Mouse (Mus musculus): ENCODE results near the gene Cep95. TPM values are rescaled to one million over a fixed set of nuclear protein-coding genes. Genes with fewer than 3 reads are reported as not detected.
A peak's percentile ranks its signal among the peaks of the same experiment; 100 is the strongest.
"Not testable (repeated sequence)": the region's sequence is repeated elsewhere in the genome, so short reads cannot be mapped to it uniquely, and the experiment has no call there.

The Cep95 gene
- 10 to 100 TPM in 3 of 4 experiments, 1 to 10 TPM in 1; 9.1 to 15.6 (median 13.8) TPM for total RNA-seq (2022)

DNA sequence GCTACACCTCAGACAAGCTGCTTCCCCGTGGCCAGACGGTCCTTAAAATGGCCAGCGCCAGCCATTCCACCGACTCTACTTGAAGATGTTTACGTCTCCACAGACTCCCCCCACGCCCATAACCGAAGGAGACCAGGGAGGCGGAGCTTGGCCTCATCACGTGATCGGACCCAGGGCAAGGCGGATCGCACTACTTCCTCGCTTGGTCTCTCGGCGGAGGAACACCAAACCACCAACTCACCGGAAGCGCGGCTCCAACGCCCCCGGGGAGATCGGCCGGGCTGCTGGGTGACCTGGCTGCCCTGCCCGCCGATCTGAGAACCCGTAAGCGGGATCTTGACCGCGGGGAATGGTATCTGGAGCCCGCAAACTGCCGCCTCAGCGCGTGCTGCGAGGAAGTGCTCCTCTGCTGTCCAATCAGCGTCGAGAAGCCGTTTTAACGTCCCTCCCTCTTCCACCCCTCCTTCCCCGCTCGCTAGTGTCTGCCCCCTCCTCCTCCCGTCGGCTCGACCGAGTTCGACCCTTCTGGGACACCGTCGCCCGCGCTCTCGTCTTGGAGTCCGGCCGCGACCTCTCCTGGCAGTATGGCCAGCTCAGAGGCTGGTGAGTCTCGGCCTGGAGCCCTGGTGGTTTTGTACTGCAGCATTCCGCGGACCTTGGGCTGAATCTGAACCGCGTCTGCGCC lies at the start of gene Cep95, which contains the start of gene Ddx5:
Gene Cep95, plus strand, starts transcription at position 478 of the 685 bp plus-strand sequence.
Gene Ddx5, minus strand, starts transcription at position 411 of the 685 bp plus-strand sequence.
- DNase-seq (ENCODE audit: low spot score in 2 of 2) = peak; percentile 95 to 98

DNA sequence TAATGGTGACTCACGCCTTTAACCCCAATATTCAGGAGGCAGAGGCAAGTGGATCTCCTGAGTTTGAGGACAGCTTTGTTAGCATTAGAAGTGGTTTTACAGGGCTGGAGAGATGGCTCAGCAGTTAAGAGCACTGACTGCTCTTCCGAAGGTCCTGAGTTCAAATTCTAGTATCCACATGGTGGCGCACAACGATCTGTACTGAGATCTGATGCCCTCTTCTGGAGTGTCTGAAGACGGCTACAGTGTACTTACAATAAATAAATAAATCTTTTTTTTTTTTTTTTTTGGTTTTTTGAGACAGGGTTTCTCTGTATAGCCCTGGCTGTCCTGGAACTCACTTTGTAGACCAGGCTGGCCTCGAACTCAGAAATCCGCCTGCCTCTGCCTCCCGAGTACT lies 48.3 kb upstream of the Cep95 start:
- not testable (repeated sequence) for DNase-seq (ENCODE audit: low spot score in 2 of 2)

DNA sequence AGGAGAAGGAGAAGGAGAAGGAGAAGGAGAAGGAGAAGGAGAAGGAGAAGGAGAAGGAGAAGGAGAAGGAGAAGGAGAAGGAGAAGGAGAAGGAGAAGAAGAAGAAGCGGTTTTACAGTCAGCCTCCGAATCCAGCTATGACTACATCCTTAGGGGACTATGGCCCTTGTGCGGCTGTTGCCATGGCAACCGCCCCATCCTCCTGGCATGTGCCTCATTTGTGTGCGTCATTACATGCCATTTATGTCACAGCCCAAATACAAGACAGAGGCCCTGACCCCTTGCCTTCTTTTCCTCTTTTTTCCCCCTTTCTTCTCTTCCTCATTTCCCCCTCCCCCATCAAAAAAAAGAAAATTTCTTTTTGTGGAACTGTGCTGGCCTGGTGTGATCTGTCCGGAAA lies 47.8 kb upstream of the Cep95 start:
- DNase-seq (ENCODE audit: low spot score in 2 of 2) = no peak

DNA sequence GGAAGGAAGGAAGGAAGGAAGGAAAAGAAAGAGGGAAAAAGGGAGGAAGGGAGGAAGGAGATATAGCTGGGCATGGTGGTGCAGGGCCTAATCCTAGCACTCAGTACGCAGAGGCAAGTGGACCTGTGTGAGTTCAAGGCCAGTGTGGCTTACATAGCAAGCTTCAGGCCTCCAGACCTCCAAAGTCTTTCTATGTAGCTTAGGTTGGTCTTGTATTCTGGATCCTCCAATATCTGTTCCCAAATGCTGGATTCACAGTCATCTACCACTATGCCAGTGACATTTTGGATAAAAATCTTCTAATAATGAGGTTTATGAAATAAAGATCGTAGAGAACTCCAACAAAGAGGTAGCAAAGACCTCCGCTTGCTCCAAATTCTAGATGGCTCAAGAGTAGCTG lies 47.2 kb upstream of the Cep95 start:
- DNase-seq (ENCODE audit: low spot score in 2 of 2) = no peak

DNA sequence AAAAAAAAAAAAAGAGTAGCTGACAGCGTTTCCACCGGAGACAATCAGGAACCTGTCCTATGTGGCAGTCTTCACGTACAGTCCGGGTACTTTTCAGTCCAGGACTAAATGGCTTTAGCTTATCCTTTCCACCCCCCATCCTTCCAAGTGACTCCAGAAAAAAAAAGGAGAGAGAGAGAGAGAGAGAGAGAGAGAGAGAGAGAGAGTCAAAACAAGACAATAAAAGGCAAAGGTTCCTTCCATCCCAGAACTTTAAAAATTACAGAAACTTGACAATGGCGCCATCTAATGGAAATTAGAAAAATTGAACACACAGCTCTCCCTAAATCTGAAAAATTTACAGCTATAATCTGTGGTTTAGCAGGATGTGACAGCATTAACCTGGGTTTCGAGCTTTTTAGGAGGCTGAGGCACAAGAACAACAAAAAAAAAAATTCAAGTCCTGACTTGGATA lies 46.6 kb upstream of the Cep95 start:
- DNase-seq (ENCODE audit: low spot score in 2 of 2) = no peak

DNA sequence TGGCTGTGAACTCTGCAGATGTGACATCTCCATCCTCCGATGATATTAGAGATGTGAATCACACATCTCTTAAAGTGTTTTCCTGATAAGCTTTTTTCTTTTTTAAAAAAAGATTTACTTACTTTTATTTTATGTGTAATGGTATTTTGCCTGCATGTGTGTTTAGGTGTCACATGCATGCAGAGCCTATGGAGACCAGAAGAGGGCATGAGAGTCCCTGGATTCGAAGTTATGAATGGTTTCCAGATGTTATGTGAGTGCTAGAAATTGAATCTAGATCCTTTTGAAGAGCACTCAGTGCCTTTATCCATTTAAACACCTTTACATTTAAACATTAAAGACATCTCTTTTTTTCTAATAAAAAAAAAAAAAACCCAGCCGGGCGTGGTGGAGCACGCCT lies 44.1 kb upstream of the Cep95 start:
- no peak for DNase-seq (ENCODE audit: low spot score in 2 of 2)

DNA sequence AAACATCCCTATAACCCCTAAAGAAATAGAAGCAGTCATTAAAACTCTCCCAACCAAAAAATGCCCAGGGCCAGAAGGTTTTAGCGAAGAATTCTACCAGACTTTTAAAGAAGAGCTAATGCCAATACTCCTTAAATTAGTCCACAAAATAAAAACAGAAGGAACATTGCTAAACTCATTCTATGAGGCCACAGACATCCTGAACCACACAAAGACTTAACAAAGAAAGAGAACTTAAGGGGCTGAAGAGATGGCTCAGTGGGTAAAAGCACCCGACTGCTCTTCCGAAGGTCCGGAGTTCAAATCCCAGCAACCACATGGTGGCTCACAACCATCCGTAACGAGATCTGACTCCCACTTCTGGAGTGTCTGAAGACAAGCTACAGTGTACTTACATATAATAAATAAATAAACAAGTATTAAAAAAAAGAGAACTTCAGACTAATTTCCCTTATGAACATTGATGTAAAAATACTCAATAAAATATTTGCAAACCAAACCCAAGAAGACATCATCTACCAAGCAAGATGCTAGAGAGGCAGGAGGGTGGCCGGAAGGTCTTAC lies 39.4 kb upstream of the Cep95 start:
- not testable (repeated sequence) for DNase-seq (ENCODE audit: low spot score in 2 of 2)

DNA sequence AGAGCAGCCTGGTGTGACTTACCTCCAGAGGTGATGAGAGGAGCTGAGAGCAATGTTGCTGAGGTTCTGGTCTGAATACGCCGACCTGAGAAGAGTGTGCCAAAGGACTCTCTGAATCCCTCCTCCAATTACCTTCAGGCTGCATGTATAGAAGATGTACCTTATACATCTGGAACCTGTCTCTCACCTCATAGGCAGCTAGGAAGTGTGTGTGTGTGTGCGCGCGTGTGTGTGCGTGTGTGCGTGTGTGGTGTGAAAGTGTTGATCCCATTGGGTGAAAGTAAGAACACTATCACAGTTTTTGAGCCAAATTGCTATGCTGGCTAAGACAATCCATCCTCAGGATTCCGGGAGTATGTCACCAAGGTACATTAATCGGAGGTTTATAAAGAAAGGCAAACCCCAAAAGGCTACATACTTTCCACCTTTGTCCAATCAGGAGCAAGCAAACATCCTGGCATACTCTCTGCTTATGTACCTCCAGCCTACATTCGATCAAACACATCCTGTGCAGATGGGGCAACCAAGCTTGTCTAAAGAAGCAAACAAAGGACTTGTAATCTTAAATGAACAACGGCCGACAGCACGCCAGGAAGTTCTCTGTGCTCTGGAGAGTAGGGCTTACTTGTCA lies 38.8 kb upstream of the Cep95 start, which contains the start of gene Pecam1:
Gene Pecam1, minus strand, starts transcription at position 508 of the 631 bp plus-strand sequence.
- no peak for DNase-seq (ENCODE audit: low spot score in 2 of 2)

DNA sequence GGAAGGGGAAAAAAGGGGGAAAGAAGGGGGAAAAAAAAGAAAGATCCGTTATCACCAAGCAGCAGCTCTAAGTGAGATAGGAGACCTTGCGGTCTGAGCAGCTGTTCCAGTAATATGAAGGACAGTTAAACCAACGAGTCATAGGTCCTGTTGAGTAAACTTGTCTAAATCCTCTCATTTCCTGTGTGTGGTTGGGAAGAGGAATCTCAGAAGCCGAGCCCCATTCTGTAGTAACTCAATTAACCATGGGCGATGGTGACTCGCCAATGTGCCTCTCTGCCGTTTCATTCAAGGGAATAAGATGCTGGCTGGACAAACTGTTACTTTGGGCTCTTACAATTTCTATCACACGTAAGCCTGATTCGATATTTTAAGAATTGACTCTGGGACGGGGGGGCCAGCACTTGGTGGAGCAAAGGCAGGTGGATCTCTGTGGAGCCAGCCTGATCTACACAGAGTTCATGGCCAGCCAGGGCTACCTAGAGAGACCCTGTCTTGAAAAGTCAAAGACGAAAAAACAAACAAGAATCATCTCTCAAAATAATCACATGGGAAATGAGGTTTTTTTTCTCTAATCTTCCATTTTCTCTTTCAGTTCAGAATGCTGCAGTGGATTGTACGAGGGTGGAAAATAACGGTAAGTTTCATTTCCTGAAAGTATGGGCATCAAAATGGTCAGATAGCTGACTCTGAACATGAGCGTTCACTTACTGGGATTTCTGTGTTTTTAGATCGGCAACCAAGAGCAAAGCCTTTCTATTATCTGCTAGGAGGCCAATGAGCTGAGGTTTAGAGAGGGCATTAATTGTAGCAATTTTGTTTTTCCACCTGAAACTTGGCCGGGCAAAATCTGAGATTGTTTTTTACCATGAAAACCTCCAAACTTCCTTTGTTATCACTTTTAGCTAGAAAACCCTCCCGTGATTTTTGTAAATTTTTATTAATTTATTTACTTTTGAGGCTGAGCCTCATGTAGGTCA lies 37.7 kb upstream of the Cep95 start, which contains the start of gene Milr1:
Gene Milr1, plus strand, starts transcription at position 188 of the 980 bp plus-strand sequence.
- DNase-seq (ENCODE audit: low spot score in 2 of 2) = no peak

DNA sequence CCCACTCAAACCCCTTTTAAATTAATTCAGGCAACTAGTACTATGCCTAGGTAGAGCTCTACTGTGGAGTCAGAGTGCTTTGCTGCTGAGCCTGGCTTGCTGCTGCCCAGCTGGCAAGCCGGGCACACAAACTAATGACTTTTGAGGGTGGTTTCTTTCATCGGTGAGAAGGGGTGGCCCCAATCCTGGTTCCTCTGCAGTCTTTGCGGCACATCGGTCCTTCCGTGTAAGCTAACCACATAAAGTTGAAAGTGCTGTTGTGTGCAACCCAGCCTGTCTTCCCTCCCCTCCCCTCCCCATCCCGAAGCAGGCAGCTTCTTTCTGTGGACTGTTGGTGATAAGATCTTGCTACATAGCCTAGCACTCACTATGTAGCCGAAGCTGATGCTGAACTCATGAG lies 36.9 kb upstream of the Cep95 start:
- no peak for DNase-seq (ENCODE audit: low spot score in 2 of 2)

DNA sequence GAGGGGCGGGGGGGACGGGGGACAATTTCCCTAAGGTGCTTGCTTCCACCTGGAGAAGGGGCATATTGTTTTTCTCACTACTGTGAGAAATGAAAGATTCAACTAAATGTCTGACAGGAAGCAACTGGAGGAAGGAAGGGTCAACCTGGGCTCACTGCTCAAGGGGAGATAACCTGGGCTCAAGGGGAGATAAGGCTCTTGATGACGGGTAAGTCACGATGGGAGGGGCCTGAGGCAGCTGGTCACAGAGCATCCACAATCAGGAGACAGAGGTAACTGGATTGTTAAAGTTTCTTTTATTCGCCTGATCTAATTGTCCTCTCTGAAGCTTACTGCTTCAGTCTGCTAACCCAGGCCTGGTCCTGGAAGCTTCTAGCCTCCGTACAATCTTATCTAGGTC lies 35.7 kb upstream of the Cep95 start:
- no peak for DNase-seq (ENCODE audit: low spot score in 2 of 2)

DNA sequence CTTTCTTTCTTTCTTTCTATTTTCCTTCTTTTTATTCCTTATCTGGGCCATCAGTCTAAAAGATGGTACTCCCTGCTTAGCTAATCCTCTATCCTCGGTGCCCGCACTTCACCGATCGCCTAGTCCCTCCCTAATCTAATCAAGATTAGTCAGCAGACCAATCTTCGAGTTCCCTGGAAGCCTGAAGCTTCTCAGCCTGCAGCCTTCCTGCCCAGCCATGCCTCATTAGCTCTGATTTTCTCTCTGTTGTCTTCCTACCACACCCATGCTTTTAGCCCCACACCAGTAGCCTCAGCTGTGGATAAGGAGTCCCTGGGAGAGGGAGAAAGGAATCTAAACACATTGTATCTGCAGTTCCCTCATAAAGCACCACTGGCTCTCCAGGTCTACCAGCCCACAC lies 33.5 kb upstream of the Cep95 start:
- no peak for DNase-seq (ENCODE audit: low spot score in 2 of 2)

DNA sequence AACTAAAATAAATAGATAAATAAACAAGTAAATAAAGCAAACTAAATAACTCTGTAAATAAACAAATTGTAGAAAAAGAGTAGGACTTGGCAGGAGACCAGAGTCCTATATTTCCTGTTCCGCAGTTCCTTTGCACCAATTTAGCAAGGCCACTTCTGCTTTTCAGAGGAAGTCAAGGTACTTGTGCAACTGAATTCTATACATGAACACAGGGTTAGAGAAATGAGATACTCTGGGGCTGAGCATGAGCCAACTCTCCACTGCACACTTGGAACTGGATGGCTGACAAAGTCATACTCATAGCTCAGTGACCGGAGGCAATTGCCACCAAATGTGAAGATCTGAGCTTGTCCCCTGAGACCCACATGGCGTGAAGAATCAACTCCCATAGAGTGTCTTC lies 30.0 kb upstream of the Cep95 start:
- no peak for DNase-seq (ENCODE audit: low spot score in 2 of 2)

DNA sequence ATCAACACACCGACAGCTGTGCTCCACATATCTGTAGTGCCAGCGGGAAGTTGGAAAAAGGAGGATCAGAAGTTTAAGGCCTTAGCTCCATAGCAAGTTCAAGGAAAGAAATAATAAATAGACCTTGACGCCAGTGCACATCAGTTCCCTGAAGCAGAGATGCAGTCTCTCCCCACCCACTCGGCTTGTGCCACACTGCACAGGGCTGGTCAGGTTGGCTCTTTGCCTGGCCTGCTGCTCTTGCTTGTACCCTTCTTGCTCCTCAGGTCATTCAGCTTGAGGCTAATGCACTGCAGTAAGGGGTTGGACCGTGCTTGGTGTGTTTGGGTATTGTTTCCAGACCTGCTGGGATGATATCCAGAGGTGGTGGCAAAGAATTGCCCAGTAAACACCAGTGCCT lies 28.5 kb upstream of the Cep95 start:
- DNase-seq (ENCODE audit: low spot score in 2 of 2) = no peak

DNA sequence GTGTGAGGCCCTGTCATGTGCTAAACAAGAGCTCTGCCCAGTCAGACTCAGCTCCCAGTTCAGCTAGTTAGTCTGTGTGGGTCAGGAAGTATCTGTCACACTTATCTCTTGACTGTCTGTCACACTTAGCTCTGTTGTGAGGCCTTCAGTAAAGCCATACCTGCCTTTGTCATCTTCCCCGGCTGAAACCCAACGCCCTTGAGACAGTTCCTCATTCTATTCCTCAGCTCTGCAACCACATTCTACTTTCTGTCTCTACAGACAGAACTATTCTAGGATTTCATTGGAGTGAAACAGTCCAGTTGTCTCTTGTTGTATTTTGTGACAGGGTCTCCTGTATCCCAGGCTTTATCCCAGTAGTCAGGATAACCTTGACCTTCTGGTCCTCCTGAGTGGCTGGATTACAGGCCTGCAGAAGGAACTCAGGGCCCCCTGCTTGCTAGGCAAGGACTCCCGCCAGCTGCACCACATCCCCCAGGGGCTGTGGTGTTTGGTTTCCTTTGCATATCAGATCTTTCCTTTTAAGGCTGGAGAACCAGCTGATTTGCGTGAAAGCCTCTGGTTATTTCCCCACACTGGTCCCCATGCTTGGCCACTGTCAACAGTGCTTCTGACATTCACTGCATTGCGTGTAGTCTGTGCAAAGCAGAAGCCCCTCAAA lies 26.8 kb upstream of the Cep95 start:
- DNase-seq (ENCODE audit: low spot score in 2 of 2) = no peak

DNA sequence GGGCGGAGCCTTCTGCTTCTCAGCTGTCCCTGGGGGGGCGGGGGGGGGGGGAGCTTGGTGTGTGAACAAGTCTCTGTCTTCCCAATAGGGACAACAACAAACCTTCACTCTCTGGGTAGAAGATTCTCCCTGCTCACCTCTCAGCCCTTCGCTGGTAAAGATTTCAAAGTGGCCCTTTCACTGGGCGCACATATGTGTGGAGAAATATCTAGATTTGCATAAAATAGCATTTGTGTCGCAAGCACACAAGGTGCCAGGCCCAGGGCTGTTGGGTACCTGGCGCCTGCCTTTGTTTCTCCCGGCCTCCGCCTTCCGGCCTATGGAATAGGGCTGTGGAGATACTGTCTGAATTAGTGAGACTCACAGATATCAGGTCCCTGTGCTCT lies 26.3 kb upstream of the Cep95 start:
- no peak for DNase-seq (ENCODE audit: low spot score in 2 of 2)

DNA sequence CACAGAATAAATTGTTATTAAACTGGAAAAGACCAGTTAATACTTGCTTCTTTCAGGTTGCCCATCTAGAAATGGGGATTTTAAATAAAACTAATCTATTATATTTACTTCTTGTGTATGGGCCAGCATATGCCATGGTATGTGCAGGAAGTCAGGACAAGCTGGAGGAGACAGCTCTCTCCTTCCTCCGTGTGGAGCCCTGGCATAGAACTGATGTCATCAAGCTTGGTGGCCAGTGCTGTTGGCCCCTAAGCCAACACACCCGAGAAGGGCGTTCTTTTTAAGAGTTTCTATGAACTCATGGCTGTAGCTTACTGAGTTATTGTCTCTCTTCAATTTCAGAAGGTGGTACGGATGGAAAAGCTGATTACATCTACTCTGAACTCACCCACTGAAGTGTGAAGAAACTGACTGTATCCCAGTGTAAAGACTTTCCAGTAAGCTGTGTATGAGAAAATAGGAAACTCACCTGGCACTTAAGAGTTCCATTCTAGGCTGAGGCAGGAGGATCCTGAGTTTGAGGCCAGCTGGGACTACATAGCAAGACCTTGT lies 22.4 kb upstream of the Cep95 start:
- DNase-seq (ENCODE audit: low spot score in 2 of 2) = no peak

DNA sequence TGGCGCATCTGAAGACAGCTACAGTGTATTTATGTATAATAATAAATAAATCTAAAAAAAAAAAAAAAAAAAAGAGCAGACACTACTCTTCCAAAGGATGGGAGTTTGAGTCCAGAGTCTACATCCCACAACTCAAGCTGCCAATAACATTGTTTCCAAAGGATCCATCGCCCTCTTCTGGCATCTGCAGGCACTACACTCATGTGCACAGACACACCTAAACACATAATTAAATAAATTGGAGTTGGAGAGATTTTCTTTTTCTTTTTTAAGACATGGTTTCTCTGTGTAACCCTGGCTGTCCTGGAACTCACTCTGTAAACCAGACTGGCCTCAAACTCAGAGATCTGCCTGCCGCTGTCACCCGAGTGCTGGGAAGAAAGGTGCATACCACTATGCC lies 21.5 kb upstream of the Cep95 start:
- no peak for DNase-seq (ENCODE audit: low spot score in 2 of 2)

DNA sequence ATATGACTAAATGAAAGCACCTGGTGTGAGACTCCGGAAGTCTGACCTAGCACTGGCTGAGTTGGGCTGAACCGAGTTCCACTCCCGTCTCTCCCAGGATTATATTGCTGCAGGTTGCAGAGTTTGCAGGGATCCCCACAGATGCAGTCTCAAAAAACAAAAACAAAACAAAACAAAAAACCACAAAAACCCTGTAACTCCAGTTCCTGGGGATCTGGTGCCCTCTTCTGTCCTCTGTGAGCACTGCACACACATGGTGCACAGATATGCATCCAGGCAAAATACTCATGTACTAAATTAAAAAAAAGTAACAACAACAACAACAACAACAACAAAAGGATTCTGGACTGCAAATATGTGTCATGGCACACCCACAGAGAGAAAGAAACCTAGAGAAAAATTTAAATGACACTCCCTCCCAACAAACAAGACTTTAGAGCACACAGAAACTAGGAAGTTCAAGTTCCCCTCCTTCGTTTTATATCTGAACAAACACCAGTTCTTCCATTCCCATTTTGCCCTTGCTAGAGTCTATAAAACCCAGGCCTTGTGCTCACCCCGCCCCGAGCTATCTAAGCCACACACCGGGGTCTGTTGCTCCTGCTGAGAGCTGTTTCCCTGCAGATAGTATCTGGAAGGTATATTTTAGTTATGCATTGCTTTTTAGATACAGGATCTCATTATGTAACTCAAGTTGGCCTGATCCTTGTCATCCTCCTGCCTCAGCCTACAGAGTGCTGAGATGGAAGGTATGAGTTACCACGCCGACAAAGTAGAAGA lies 18.7 kb upstream of the Cep95 start:
- DNase-seq (ENCODE audit: low spot score in 2 of 2) = no peak

DNA sequence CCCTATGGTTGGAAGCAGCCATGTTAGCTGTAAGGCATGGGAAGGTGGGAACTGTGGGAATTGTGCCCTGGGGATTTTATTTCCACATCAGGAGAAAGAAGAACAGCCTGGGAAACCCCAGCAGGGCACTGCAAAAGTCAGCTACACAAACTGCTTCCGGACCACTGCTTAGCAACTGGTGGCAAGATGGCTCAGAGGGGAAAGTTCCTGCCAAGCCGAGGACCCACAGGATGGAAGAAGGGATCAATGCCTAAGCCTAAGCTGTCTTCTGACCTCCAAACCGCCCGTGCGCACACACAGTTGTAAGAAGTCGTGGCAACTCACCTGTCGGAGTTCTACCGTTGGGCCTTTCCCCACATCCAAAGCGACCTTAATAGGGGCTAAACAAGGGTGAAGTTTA lies 16.0 kb upstream of the Cep95 start:
- DNase-seq (ENCODE audit: low spot score in 2 of 2) = no peak

Data from layer of hippocampus, adult 8-10 months (tissue).